In genomic region chr2:125624837-125625351, GRCm38 (mm10) we compare ENCODE assay signal across 7 mouse cellular contexts. TPM values are rescaled to one million over a fixed set of nuclear protein-coding genes. Genes with fewer than 3 reads are reported as not detected.
DNase-seq lines count a peak whose midpoint lies in the region; ATAC-seq lines count a peak whose summit lies in the region.

TSS of gene Cep152 (minus strand) at chr2:125625113.

- H3K27ac ChIP-seq in intestine, embryonic 15.5 days, result 0 out of 2 replicates have a peak within 1 kb of the TSS, but pooled peaks have one; percentile 15
- H3K27ac ChIP-seq in midbrain, embryonic 10.5 days (replicated peaks), result peak within 1 kb of the TSS; percentile 89

- H3K9ac ChIP-seq in intestine, embryonic 15.5 days, result peak within 1 kb of the TSS; percentile 76

- peak; percentile 100 for ATAC-seq in intestine, embryonic 15.5 days

- no peaks in the 10 kb centered on the region for H3K9me3 ChIP-seq in intestine, embryonic 15.5 days
- no peaks in the 10 kb centered on the region for H3K9me3 ChIP-seq in midbrain, embryonic 10.5 days (replicated peaks)

- intact Hi-C loops in gastrocnemius, postnatal 36 days (cut with DNase I), result no loop called here
- intact Hi-C loops in left cerebral cortex, postnatal 25 days (cut with DNase I), result no loop called here

- peak within 1 kb of the TSS; percentile 64 for H3K4me2 ChIP-seq in intestine, embryonic 15.5 days (replicated peaks)

- no peaks in the 10 kb centered on the region for H3K36me3 ChIP-seq in intestine, embryonic 15.5 days
- peaks cover 8% of the 10 kb centered on the region for H3K36me3 ChIP-seq in midbrain, embryonic 10.5 days

- peaks cover 14% of the 10 kb centered on the region; the same call in 1 of the 2 replicates for H3K4me1 ChIP-seq in intestine, embryonic 15.5 days (replicated peaks)
- H3K4me1 ChIP-seq in midbrain, embryonic 10.5 days, result peaks cover 37% of the 10 kb centered on the region

- no peaks in the 10 kb centered on the region for H3K27me3 ChIP-seq in intestine, embryonic 15.5 days (replicated peaks)
- H3K27me3 ChIP-seq in midbrain, embryonic 10.5 days (ENCODE audit: low read depth, poor library complexity, severe bottlenecking), result no peaks in the 10 kb centered on the region

- WGBS in intestine, embryonic 15.5 days, result under 1% methylated on average over 50 of the region's 50 CpGs
- WGBS in midbrain, embryonic 10.5 days, result under 1% methylated on average over 50 of the region's 50 CpGs

- peak; percentile 99 for DNase-seq in adrenal gland, adult 2 months
- DNase-seq in embryo, embryonic 11.5 days (ENCODE audit: low read depth, low spot score), result peak; percentile 93
- DNase-seq in gastrocnemius, postnatal 36 days, result peak; percentile 96
- peak; percentile 96 to 98 for DNase-seq in left cerebral cortex, postnatal 25 days (ENCODE audit: low spot score in 2 of 2)
- peak; percentile 98 for DNase-seq in midbrain, embryonic 10.5 days (ENCODE audit: low spot score)
- peak; percentile 92 for DNase-seq in right cerebral cortex, postnatal 4 days

- peak within 1 kb of the TSS; percentile 87 for H3K4me3 ChIP-seq in intestine, embryonic 15.5 days (replicated peaks)
- H3K4me3 ChIP-seq in midbrain, embryonic 10.5 days, result peak within 1 kb of the TSS; percentile 93

RNA-seq across cellular contexts. Expression of gene Cep152, which starts in this region (rescaled TPM):
- total RNA-seq in adrenal gland, adult 2 months (2021), result 1 to 10 TPM; 2.4 to 2.8 TPM
- 0.44 and 0.64 TPM in 2 replicates for polyA plus RNA-seq in adrenal gland, adult 2 months (2012; rRNA removed)
- total RNA-seq in gastrocnemius, postnatal 36 days (2021), result 1 to 10 TPM in 1 of 2 experiments, under 1 TPM in 1; 0.99 to 1.2 TPM
- polyA plus RNA-seq in intestine, embryonic 15.5 days (2015; fragmentation: Nextera tagmentation; extraction: Ambion mirVana), result 4.7 TPM in 2 replicates
- total RNA-seq in left cerebral cortex, postnatal 25 days (2021), result 1 to 10 TPM; 2.0 to 2.5 TPM
- polyA plus RNA-seq in midbrain, embryonic 10.5 days (2016; fragmentation: Nextera tagmentation; extraction: Ambion mirVana), result 9.8 and 10.2 TPM in 2 replicates

Comparison
In these comparisons a context has a peak if more than half of its experiments do, and no peak if none do; other contexts are left out.
1. Peak in every context shown above with its lines: DNase-seq, ATAC-seq, H3K4me3 ChIP-seq and H3K27ac ChIP-seq.